Mouse (Mus musculus) limb, embryonic 14.5 days (tissue): ENCODE data around the gene Nudt19. TPM values are rescaled to one million over a fixed set of nuclear protein-coding genes. Genes with fewer than 3 reads are reported as not detected.
"Not testable (repeated sequence)": the region's sequence is repeated elsewhere in the genome, so short reads cannot be mapped to it uniquely, and the experiment has no call there.

ENCODE experiments used
- ATAC-seq: fragments of 200-750 bp; cut with Nextera tagmentation; 2 replicates; pipeline ENCODE4 v1.8.0; 2017; ENCODE audit warnings: low read depth, moderate number of reproducible peaks, moderate TSS enrichment; ENCODE audit not compliant: low FRiP score
- DNase-seq: peaks from one replicate; pipeline ENCODE4 v3.0.0-alpha.2; 2015; ENCODE audit warnings: low spot score
- H3K27ac ChIP-seq: fragments of 300-500 bp; sonication (generic); replicated peaks from 2 replicates; pipeline ENCODE4 v1.5.1; 2014; ENCODE audit warnings: low read depth, mild to moderate bottlenecking, low read length, moderate library complexity, mixed read lengths
- H3K27me3 ChIP-seq: fragments of 300-500 bp; sonication (generic); 2 replicates; pipeline ENCODE4 v1.6.1; 2014; ENCODE audit warnings: low read length, mixed read lengths; ENCODE audit not compliant: control insufficient read depth, insufficient read depth
- H3K36me3 ChIP-seq: fragments of 300-500 bp; sonication (generic); 2 replicates; pipeline ENCODE4 v1.6.1; 2014; ENCODE audit warnings: mild to moderate bottlenecking, low read length, moderate library complexity, mixed read lengths; ENCODE audit not compliant: control insufficient read depth, insufficient read depth
- H3K4me1 ChIP-seq: fragments of 300-500 bp; sonication (generic); 2 replicates; pipeline ENCODE4 v1.6.1; 2014; ENCODE audit warnings: antibody characterized with exemption, low read length, mixed read lengths; ENCODE audit not compliant: control insufficient read depth, insufficient read depth
- H3K4me2 ChIP-seq: fragments of 300-500 bp; sonication (generic); replicated peaks from 2 replicates; pipeline ENCODE4 v1.6.1; 2014; ENCODE audit warnings: low read depth, mild to moderate bottlenecking, low read length, moderate library complexity; ENCODE audit not compliant: severe bottlenecking
- H3K4me3 ChIP-seq: fragments of 300-500 bp; sonication (generic); replicated peaks from 2 replicates; pipeline ENCODE4 v1.5.1; 2014; ENCODE audit warnings: low read length
- H3K9ac ChIP-seq: fragments of 300-500 bp; sonication (generic); 2 replicates; pipeline ENCODE4 v1.6.1; 2014; ENCODE audit warnings: mild to moderate bottlenecking, low read depth, low read length, moderate library complexity; ENCODE audit not compliant: severe bottlenecking
- H3K9me3 ChIP-seq: fragments of 300-500 bp; sonication (generic); 2 replicates; pipeline ENCODE4 v1.6.1; 2016; ENCODE audit warnings: low read length; ENCODE audit not compliant: control insufficient read depth
- POLR2A ChIP-seq: fragments of 200-500 bp; IDR thresholded peaks from 2 replicates; pipeline ENCODE4 v1.8.0; 2012; ENCODE audit warnings: inconsistent platforms, mild to moderate bottlenecking, moderate library complexity, borderline replicate concordance; ENCODE audit not compliant: insufficient read depth, insufficient read length; ENCODE audit errors: extremely low read depth
- WGBS: fragments of 180-500 bp; shearing (Covaris S2); extraction: QIAGEN DNeasy Blood & Tissue Kit; methylation state at CpG from one replicate; pipeline ENCODE4 v1.1.7; 2014; 5-methylcytosine and 5-hydroxymethylcytosine counted together
- polyA plus RNA-seq, 2 experiments: library from polyadenylated mRNA; depleted of rRNA in 1 of 2; stranded (reverse) in 1 of 2; unstranded in 1 of 2; fragments of >200 nt; fragmentation: Nextera tagmentation in 1 of 2; extraction: Ambion mirVana in 1 of 2; gene quantifications; 2 replicates each; pipeline versions ENCODE4 v1.2.1 to v1.2.3; 2012 to 2014

The Nudt19 gene
- polyA plus RNA-seq, 2 experiments = 25.8 to 49.0 TPM

DNA sequence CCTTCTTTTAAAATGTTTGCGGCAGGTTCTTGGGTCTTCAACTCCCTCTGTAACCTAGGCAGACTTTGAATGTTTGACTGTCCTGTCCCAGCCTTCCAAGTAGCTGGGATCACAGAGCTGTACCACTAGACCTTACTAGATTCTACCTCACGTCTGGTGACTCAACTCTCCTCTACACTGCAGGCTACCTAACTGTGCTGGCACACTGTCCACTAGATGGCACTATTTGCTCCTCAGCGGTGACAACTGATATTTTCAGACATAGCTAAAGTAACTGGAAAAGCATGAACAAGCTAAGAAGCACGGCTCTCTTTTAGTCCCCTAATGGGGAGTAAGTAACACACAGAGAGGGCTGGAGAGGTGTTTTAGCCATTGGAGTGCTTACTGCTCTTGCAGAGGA lies 10.2 kb downstream of the Nudt19 start:
- Histone ChIP-seq H3K36me3 (peaks cover 9% of the 10 kb centered on the region), H3K9me3 (no peaks in the 10 kb centered on the region), H3K4me1 (no peaks in the 10 kb centered on the region), H3K27me3 (no peaks in the 10 kb centered on the region), H3K4me3 (no peak overlapping the region), H3K9ac (no peak overlapping the region), H3K27ac (no peak overlapping the region), H3K4me2 (no peak overlapping the region)
- ATAC-seq = peak; percentile 71; the same call in 1 of the 2 replicates
- 34% methylated on average over 4 of the region's 4 CpGs for WGBS
- peak; percentile 72 for DNase-seq
- no peak for TF ChIP-seq POLR2A

- DNase-seq = no peak
- TF ChIP-seq POLR2A = no peak
Observed at GRCm38 (mm10) chr7:35537562-35537961, 18.5 kb downstream of the Nudt19 start, which contains the start of gene Tdrd12. Gene Tdrd12, minus strand, starts transcription at chr7:35537745.

GRCm38 (mm10) chr7:35535750-35536512 lies 20.2 kb downstream of the Nudt19 start:
- Histone ChIP-seq H3K36me3 (no peaks in the 10 kb centered on the region), H3K27me3 (no peaks in the 10 kb centered on the region), H3K4me2 (no peak overlapping the region), H3K27ac (no peak overlapping the region), H3K9ac (no peak overlapping the region), H3K4me1 (no peaks in the 10 kb centered on the region), H3K4me3 (no peak overlapping the region), H3K9me3 (no peaks in the 10 kb centered on the region)
- ATAC-seq (no peak), DNase-seq (no peak)
- TF ChIP-seq POLR2A = no peak
- WGBS = 75% methylated on average over 12 of the region's 12 CpGs

More at GRCm38 (mm10) chr7:35537562-35537961, 18.5 kb downstream of the Nudt19 start, which contains the start of gene Tdrd12:
- H3K27me3 ChIP-seq = no peaks in the 10 kb centered on the region
- ATAC-seq = no peak
- H3K27ac ChIP-seq = no peak within 1 kb of the TSS
- WGBS = 94% methylated on average over 16 of the region's 17 CpGs
- no peaks in the 10 kb centered on the region for H3K36me3 ChIP-seq
- H3K4me1 ChIP-seq = no peaks in the 10 kb centered on the region
- no peaks in the 10 kb centered on the region for H3K9me3 ChIP-seq
- H3K9ac ChIP-seq = no peak within 1 kb of the TSS
- no peak within 1 kb of the TSS for H3K4me3 ChIP-seq
- no peak within 1 kb of the TSS for H3K4me2 ChIP-seq

DNA sequence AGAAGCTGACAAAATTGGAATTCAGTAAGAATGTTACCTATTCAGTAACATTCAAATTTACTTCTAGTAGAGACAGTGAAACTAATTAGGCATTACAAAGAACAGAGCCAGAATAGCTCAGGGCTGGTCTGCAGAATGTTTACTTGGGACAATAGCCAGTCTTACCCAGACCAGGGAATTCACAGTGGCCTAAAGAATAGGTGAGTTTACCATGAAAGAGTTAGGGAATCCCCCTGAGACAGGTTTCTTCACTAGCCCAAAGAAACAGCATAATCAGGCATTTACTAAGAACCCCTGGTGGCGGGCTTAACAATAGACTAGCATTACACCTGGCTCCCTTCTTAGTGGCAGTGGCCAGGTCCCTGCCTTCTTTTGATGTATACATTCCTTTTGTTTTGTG lies 25.6 kb downstream of the Nudt19 start:
- 67% methylated on average over 1 of the region's 1 CpGs for WGBS
- H3K27me3 ChIP-seq, ATAC-seq, H3K27ac ChIP-seq, H3K9me3 ChIP-seq, H3K36me3 ChIP-seq, DNase-seq, H3K9ac ChIP-seq, H3K4me3 ChIP-seq, H3K4me1 ChIP-seq, H3K4me2 ChIP-seq: not testable (repeated sequence)

GRCm38 (mm10) chr7:35530026-35530425 lies 26.1 kb downstream of the Nudt19 start:
- Histone ChIP-seq H3K4me1 (no peaks in the 10 kb centered on the region), H3K9me3 (no peaks in the 10 kb centered on the region), H3K9ac (no peak overlapping the region), H3K27me3 (no peaks in the 10 kb centered on the region), H3K36me3 (no peaks in the 10 kb centered on the region), H3K27ac (no peak overlapping the region), H3K4me2 (no peak overlapping the region), H3K4me3 (no peak overlapping the region)
- no peak for ATAC-seq
- no peak for TF ChIP-seq POLR2A
- DNase-seq = no peak
- 78% methylated on average over 3 of the region's 3 CpGs for WGBS
